Mouse (Mus musculus): ENCODE results near the gene Mum1. TPM values are rescaled to one million over a fixed set of nuclear protein-coding genes. Genes with fewer than 3 reads are reported as not detected.
A peak's percentile ranks its signal among the peaks of the same experiment; 100 is the strongest.

Mum1 gene
- polyA plus RNA-seq, 2 experiments from 2014 or later, result 59.5 to 75.7 TPM

DNA sequence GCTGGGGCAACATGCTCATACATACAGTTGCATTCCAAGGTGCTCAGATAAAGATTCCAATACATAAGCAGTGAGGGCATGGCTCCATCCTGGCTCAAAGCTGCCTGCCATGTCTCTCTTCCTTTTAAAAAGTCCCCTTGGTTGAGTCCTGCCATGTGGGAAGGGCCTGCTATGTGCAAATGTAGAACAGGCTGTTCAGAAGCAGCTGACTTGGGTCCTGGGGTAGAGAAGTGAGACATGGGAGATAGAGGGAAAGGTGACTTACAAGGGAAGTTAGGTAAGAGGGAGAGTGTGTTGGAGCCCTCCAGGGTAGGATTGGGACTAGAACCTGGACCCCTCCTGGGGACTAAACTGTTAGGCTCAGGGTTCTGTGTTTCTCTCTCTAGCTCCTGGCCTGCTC lies 25.8 kb downstream of the Mum1 start:
- ATAC-seq, result no peak

DNA sequence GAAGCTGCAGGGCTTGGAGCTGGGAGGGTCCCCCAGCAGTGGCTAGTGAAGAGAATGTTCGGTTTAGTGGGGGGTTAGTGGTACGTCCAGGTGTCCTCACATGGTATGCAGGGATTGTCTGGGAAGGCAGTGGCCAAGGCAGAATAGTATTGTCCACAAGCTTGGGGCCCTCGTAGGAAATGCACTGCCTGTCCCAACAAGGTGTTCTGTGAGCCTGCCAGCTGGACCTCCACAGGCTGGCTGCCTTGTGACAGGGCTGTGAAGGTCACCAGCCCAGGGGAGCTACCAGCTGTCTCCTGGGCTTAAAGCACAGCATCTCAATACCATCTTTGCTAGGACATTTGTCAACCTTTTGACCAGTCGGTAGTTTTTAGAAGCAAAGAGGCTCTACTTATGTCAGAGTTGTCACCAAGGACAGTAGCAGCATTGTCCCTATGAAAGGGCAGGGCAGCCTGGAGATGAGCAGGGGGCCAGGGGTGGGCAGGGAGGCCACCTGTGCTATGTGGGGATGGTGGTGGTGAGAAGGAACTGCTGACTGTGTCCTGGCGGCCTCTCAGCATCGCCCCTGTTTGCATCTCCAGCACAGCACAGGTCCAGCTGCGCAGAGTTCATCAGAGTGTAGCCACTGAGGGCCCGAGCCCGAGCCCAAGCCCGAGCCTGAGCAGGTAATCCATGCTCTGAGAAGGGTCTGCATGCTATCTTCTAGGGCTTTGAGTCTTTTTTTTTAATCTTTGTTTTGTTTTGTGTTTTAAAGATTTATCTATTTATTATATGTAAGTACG lies 26.4 kb downstream of the Mum1 start:
- no peak for ATAC-seq

DNA sequence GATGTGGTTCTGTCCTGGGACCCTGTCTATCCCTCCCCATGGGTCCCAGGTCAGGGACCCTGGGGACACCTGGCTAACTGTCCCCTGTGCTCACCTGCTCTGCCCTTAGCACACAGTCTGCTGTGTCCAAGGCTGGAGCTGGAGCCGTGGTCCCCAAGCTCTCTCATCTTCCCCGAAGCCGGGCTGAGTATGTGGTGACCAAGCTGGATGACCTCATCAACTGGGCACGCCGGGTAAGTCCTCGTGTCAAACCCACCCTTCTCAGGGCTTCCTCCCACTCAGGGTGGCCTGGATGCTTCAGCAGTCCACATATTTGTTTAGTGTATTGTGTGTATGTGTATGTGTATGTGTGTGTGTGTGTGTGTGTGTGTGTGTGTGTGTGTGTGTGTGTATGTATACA lies 27.3 kb downstream of the Mum1 start:
- ATAC-seq, result no peak

DNA sequence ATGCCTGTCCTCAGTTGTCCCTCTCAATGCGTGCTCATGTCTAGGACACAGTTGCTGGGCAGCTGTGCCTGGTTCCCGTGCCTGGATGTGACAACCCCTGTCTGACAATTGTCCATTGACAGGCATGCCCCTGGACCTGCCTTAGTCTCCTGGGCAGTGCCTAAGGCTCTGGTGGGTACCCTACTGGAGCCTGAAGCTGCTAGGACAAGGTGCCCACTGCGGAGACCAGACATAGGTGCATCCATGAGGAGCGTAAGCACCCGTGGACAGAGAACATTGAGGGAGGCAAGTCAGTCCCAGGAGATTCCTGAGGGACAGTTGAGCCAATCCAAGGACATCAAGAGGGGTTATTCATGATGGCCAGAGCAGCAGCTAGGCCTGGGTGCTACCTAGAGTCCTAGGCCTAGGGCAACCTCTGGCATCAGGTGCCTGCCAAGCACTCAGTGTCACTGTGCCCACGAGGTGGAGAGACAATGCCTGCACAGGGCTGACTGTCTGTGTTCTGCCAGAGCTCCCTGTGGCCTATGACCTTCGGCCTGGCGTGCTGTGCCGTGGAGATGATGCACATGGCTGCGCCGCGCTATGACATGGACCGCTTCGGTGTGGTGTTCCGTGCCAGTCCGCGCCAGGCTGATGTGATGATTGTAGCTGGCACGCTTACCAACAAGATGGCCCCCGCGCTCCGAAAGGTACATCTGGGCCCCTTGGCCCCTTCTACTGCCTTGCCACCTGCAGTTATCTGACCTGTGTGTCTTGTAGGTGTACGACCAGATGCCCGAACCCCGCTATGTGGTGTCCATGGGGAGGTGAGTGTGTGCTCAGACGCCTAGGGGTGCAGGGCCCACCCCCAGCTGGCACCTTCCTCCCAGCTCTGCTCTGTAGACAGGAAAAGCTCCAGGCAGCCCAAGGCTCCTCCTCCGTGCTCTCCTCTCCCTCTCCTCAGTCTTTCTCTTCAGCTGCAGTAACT lies 28.4 kb downstream of the Mum1 start:
- no peak for ATAC-seq

DNA sequence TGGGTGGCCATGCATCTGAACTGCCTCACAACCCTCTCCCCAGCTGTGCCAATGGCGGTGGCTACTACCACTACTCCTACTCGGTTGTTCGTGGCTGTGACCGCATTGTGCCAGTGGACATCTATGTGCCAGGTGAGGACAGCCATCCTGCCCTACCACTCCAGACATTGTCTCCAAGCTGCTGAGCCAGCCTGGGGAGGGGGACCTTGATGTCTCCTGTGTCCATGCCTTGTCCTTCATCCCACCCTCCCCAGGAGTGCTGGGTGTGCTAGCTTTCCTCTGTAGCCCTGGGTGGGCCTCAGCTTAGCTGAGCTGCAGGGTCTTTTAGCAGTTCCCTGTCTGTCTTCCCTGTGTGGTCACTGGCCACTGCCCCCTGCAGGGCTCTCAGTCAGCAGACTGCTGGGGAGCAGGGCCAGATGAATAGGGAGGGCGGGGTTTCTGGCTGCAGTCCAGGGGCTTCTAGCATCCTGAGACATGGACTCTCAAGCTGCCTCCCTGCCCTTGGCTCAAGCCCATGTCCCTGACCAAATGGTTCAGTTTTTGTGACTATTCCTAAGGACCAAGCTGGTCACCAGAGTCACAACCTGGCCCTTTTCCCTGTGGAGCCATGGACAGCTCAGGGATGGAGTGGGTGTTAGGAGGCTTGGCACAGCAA lies 29.8 kb downstream of the Mum1 start:
- ATAC-seq, result no peak

DNA sequence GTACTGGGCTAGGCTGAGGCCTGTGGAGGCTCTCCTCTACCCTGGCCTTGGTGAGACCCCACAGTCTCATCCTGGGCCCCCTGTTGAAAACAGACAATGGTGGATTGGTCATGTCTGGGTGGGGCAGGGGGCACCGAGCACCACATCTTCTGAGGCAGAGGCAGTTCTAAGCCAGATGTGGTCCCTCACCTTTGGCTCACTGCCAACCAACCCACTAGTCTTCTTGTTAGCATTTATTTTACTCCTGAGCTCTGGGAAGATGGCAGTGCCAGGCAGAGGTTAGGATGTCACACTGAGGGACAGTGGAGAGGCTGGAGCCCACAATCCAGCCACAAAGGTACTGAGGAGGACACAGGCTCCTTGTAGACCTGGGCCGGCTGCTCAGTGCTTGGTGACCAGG lies 31.7 kb downstream of the Mum1 start:
- ATAC-seq, result no peak

DNA sequence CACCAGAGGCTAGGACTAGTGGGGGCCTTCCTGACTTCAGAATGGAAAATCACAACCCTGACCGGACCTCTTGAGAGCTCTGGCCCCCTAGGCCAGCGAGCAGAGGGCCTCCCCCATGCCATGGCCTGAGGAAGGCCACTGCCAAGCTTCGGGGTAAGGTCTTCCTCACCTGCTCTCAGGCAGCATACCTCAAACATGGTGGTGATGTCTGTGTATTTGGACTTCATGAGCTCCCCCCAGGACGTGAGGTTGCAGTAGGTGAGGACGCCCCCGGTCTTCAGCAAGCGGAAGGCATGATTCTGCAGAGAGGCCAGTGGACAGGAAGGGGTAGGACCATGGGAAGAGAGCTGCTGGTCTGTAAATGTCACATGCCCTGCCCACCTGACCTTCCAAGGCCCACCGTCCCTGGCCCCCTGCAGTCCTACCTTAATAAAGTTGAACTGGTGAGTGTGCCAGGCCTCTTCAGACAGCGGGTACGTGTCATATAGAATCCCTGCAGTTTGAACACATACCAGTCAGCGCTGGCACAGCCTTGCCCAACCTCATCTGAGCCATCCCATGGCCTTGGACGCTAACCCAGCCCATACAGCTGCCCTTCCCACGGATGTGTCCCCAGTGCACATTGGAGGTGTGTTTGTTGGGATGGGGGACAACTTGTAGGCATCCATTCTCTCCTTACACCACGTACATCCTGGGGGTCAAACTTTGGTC lies 32.7 kb downstream of the Mum1 start:
- no peak for ATAC-seq

DNA sequence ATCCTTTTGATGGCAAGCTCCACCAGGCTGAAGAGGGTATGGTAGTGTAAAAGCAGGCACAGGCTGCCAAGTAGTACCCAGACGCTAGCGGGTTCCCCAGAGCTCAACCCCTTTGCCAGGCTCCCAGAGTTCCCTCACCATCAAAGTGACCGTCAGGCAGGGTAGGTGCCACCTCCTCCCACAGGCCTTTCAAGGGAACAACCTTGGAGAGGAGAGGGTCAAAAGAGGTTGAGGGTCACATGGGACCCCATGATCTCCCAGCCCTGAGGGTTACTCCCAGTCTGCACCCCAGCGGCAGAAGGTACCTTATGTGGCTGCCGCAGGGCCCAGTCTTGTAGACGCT lies 33.2 kb downstream of the Mum1 start:
- ATAC-seq, result no peak

DNA sequence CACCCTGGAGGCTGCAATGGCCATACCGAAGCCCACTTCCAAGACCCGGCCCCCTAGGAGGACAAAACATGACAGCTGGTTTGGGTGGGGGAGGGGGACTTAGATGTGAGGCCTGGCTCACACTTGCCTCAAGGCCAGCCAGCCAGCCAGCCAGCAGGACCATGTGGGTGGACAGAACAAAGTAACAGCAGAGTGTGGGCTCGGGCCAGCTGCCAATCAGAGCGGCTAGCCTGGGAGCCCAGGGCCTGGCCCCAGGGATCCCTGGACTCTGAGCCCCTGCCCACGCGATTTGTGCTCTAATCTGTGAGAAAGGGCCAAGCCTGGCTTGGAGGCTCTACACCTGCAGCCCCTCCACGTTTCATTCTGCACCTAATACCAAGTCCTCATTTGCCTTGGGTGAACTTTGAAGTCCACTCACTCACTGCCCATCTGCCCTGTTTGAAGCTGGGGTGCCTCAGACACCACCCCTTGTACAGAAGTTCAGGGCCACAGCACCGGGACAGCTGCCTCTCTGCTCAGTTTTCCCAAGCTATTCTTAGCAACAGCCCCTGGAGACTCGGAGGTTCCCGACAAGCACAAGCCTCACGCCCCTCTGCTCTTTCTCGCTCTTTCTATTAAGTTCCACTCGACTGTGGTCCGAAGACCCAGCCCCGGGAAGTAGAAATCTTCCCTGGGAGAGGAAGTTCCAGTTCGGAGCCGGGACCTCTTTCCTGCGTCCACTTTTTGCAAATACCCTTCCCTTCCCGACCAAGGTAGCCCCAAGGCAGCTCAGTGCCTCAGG lies 33.8 kb downstream of the Mum1 start:
- no peak for ATAC-seq

DNA sequence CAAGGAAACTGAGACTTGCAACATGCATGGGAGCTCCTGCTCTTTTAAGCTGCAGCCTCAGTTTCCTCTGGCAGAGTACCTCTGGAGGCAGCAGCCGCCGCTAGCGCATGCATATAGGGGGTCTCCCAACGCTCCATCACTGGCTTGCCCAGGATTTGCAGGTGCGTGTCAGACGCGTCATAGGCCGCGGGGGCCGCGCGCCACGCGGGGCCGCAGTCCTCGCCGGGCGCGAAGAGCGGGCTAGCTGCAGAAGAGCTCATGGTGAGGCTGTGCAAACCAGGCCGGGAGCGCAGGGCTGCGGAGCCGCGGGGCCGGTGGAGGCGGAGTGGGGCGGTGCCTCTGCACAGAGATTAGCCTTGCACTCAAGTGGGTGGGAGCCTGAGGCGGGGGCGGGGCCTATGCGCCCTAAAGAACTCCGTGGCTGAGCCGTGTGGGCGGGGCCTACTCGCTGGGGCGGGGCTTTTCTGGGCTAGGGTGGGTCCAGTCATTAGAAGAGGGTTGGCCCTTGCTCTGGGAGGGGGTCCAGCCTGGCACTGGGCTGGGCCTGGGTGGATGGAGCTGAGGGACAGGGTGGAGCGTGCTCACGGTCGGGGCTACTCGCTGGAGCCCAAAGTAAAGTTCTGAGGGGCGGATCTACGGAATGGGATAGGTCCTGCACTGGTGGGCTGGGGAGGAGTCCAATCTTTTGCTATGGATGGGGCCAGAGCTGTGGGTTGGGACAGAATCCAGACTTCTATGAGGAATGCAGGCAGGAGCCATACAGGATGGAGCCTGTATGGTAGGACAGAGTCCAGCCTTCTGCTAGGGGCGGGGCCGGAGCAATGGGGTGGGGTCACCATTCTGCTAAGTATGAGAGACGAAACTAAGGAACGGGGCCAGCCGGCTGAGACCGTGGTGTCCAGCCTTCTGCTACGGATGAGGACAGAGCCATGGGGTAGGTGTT lies 34.7 kb downstream of the Mum1 start, which contains the start of the genes Gamt and Dazap1:
Gene Gamt, minus strand, starts transcription at position 371 of the 943 bp plus-strand sequence.
Gene Dazap1, plus strand, starts transcription at position 845 of the 943 bp plus-strand sequence.
- peak; percentile 56 for ATAC-seq

DNA sequence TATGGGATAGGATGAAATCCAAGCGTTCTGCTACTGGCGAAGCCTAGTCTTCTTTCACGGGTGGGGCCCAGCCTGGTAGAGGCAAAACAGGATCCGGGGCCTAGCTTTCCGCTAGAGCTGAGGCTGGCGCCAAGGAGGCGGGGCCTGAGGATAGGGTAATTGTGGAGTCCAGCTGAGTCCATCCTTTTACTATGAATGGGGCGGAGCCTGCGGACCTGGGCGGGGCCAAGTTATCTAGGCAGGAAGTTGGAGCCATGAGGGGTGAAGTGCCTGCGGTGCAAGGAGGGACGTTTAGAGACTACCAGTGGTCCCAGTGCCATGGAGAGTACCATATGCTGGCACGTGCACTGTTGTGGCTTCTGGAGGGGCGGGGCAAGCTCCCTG lies 35.3 kb downstream of the Mum1 start:
- ATAC-seq, result peak; percentile 37

DNA sequence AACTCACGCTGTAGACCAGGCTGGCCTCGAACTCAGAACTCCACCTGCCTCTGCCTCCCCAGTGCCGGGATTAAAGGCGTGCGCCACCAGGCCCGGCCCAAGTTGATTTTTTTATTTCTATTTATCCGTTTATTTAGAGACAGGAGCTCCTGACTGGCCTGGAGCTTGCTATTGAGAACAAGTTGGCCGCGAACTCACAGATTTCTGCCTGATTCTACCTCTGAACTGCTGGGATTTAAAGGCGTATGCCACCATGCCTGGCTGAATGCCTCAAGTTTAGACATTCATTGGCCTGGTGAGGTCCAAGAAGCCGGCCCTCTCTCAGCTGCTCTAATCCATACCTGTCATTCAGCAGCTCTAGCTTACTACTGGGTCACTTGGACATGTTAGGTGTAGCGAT lies 35.9 kb downstream of the Mum1 start:
- ATAC-seq, result no peak

DNA sequence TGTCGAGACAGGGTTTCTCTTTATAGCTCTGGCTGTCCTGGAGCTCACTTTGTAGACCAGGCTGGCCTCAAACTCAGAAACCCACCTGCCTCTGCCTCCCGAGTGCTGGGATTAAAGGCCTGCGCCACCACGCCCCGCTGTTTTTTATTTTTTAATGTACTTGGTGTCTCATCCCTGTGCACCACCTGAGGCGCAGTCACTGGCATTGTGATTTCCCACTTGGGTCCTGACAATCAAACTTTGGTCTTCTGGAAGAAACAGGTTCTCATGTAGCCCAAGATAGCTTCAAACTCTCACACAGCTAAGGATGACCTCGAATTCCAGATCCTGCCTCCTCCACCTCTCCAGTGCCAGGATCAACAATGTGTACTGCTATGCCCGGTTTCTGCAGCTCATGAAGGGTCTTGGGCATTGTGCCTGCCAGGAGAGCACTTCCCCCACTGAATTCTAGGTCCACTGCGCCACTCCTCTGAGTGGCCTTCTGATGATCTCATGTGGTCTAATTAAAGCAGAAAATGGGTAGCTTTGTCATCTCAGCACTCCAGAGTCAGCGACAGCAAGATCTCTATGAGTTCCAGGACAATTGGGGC lies 36.6 kb downstream of the Mum1 start:
- no peak for ATAC-seq

DNA sequence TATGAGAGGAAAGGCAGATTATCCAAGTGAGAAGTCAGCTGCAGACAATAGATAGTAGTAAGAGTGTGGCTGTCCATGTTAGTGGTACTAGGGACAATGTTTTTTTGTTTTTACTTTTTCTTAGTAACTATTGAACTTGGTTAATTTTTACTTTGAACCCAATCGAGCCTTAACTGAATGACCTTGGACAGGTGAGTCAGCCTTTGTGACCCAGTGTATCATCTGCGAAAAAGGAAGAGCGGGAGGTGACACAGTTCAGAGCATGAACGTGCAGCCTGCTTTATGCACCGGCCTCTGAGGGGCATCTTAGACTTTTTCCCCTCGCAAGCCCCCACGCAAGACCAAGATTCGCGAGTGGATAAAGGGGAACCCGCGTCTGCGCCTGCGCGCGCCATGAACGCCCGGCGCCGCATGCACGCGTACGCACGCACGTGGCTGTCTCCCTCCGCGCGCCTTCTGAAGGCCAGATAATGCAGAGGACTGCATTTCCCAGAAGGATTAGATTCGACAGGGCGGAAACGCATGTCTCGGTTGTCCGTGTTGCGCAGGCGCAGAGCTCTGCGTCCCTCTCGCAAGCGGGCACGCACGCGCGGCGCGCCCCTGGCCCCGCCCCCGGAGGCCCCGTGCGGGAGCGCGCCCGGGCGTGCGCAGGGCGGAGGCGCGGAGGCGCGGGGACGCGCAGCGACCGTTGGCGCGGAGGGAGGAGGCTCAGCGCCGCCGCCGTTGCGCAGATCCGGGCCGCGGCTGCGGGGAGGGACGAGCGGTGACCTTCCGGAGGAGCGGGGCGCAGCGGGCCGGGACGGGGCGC lies 38.3 kb downstream of the Mum1 start:
- peak; percentile 70 for ATAC-seq

DNA sequence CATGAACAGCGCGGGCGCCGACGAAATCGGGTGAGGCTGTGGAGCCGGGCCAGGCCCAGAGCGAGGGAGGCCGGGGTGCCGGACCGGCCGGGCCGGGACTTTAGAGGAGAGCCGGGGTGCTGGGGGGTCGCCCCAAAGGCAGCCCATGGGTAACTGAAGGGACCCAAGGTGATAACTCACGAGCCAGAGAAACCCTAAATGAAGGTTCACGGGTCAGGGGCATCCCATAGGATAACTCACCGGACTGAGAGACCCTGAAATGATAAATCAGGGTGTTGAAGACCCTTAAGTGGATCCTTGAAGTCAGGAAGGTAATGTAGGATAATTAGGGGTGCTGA lies 38.9 kb downstream of the Mum1 start:
- ATAC-seq, result no peak

DNA sequence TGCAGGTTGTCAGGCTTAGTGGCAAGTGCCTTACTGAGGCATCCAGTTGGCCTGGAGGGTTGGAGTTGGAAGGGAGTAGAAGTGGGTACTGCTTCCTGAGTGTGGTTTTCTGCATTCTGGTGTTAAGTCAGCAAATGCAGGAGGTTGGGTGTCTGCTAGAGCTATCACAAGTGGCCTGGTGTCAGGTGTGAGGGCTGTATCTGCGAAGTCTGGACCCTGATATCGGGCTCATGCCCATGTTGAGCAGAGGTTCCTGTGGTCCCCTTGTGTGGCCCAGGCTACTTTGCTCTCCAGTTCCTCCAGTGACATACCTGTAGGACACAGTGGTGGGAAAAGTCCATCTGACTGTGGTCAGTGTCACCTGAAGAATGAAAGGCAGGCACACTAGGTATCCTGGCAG lies 43.9 kb downstream of the Mum1 start:
- ATAC-seq, result no peak

DNA sequence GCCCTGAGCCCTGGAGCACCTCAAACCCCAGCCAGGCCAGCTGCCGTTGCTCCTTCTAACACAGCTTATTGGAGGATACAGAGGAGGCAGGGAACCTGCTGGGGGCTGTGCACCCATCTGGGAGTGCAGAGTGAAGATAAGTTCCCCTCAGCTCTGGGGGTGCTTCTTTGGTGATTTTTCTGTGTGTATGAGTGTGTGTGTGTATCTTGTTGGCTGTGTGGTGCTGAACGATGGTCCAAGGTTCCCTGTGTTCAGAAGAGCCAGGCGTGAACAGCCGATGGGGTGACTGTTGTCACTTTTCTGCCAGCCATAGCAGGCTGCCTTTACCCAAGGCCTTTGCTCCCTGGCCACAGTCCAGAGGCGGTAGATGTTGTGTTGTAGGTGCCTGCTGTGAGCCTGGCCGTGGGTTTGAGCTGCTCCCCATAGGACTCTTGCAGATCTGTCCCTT lies 44.5 kb downstream of the Mum1 start:
- no peak for ATAC-seq

DNA sequence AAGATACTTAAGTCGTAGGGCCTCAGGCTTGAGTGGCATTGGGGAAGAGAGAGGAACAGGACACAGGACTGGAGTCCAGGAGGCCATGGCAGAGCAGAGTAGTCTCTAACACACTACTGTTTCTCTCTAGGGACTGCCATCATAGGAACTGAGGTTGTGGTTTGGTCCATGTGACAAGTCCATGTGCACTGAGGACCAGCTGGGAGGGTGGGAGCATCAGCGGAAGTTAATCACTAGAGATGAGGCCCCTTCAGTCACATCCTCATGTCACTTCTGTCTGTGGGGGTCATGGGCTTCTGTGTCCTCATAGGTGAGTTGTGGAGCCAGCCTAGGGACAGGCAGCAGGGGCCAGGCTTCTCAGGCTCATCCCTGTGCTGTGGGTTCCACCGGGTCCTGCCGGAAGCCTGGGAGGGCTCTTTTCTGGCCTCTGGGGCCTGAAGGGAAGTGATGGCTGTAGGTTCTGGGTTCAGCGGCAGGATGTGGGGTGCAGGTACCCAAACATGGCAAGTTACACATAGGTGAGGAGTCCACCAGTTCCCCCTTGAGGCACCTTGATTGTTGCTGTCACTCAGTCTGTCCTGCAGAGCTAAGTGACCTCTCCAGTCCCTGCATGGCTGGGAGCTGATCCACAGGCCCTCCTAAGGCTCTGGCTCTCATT lies 45.1 kb downstream of the Mum1 start:
- ATAC-seq, result peak; percentile 71

Data from activated CD4-positive, CD25-positive, alpha-beta regulatory T cell, adult 4 months (primary cell).